Mouse (Mus musculus) olfactory bulb, adult 2 months (tissue): ENCODE measurements around the gene Acsm3.

Source experiments
- CTCF ChIP-seq: fragments of 200-500 bp; IDR thresholded peaks from 2 replicates; pipeline ENCODE4 v1.5.1; 2012; ENCODE audit warnings: low read depth, mild to moderate bottlenecking, low read length, moderate library complexity; ENCODE audit not compliant: insufficient read depth
- POLR2A ChIP-seq: fragments of 200-500 bp; IDR thresholded peaks from 2 replicates; pipeline ENCODE4 v1.6.1; 2012; ENCODE audit warnings: mild to moderate bottlenecking, low read depth, low read length, moderate library complexity; ENCODE audit not compliant: insufficient read depth

DNA sequence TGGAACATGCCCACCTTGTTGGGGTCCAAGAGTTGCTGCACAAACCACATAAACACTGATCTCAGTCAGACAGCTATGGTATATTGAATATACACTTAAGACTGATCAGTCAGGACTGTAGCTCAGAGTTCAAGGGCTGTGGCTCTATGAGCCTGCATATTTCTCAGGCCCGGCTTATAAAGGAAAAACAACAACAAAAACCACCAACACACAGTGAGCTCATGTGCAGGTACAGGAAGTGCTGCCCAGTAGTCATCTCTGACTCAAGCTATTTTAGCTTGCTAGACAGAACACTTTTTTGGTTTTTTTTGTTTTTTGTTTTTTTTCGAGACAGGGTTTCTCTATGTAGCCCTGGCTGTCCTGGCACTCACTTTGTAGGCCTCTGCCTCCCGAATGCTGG is 48.0 kb downstream of the Acsm3 start:
- TF ChIP-seq CTCF (no peak), POLR2A (no peak)
